Mouse (Mus musculus) urinary bladder, postnatal 4 days (tissue): ENCODE data around the gene Gm20388.
"Not testable (repeated sequence)": the region's sequence is repeated elsewhere in the genome, so short reads cannot be mapped to it uniquely, and the experiment has no call there.

Experiments used
- DNase-seq, 2 experiments: peaks; one replicate each; pipeline ENCODE4 v3.0.0; 2021 to 2022; ENCODE audit warnings: low spot score in 2 of 2

The Gm20388 gene

DNA sequence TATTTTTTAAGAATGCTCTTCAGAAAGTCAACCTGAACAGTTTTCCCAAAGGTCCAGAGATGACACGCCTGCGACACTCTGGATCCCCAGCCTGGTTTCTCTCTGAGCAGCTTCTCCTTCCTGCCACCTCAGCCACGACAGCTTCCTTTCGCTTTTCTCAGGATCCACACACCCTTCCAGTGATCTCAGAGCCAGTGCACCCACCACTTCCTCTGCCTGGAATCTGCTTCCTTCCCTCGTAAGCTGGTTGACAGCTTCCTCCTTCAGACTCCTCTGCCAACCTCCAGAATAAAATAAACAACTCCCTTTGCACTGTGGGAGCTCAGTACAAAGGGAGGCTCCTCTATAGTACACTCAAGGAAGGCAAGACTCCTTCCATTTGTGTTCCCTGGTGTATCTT, 852.6 kb downstream of the Gm20388 start:
- no peak for DNase-seq

DNA sequence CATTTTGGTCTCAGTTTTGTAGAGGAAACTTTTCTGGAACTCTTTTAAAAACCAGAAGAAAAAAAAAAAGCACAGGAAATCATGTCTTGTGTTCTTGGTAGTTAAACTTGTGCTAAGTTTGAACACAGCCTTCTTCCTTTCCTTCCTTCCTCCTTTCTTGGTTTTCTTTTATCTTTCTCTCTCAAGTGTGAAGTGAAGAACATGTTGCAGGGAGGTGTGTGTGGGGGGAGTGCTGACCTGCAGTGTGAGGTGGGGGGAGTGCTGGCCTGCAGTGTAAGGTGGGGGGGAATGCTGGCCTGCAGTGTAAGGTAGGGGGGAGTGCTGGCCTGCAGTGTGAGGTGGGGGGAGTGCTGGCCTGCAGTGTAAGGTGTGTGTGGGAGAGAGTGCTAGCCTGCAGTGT, 854.0 kb downstream of the Gm20388 start:
- no peak for DNase-seq

DNA sequence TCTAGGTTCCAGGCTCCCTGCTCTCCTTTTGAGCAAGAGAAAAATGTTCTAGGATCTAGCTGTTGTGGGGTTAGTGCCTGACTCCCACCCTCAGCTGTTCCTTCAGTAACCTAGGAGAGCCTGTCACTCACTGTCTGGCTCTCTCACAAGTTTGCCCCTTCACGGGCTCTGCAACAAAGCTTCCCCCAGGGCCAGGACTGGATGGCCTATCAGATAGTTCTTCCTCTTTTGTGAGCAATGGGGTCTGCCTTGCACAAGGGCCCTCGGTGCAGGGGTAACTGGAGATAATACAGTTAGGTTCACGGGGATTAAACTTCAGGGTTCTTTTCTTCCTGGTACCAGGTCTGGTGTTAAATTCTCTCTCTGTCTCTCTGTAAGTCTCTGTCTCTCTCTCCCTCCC, 856.0 kb downstream of the Gm20388 start:
- DNase-seq: no peak

DNA sequence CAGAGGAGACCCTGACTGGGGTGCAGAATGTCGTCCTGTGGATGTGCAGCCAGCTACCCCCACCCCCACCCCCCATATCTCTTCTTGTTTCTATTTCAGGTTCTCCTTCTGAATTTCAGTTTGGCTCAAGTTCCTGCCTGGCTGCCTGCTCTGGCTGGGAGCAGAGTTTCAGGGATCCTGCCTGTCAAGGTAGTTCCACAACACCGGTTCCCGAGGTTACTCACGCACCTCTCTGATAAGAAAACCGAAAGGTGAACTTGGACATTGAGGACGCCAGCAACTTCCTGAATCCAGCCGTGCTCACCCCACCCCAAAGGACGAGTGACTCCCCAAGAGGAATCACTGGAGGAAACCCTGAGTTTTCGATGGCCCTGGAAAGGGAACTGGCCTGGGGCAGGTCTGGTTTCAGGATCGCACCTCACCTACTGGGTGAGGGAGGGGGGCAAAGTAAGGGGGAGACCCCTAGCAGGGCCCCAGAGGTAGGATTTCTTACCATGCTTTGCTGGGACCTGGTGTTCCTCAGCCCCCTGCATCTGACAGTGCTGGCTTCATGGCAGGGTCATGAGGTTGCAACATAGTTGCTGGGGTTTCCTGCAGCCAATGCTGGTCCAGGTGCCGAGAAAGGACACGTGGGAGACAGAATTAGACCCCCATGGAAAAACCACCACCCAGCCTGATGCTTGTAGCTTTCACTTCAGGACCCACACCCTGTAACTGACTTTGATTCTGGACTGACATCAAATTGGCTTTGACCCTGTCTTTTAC, 858.0 kb downstream of the Gm20388 start:
- no peak for DNase-seq

DNA sequence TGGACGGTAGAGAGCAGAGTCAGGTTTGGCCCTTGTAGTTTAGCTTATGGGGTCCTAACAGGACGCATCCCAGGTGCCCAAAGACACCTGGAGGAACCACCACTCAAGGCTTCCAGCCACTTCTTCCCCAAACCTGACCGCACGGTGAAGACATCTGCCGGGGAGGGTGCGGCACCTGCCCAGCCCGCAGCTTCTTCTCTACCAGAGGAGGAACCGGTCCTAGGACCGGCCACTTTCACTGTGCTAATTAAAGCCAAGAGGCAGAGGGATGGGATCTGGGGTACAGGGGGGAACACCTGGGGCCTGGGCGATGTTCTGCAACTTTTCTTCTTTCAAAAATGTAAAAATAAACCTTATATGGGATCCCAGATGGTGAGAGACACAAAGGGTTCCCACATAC, 866.5 kb downstream of the Gm20388 start:
- no peak for DNase-seq

DNA sequence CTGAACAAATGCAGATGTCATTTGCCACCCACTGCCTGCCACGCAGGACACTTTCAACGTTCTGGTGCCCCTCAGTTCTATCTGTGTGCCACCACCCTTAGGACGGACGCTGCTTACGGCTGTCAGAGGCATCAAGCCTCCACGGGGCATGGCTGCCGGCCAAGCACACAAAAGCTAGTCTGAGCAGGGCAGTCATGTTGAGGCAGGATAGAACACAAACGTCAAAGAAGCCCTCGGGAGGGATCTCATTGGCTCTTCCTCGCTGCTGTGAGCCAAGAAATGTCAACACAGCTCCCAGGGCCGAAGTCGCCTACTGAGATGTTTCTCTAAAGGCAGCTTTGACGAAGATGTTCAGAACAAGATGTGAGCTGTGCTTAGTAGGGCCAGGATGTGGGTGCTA, 867.1 kb downstream of the Gm20388 start:
- DNase-seq: no peak

DNA sequence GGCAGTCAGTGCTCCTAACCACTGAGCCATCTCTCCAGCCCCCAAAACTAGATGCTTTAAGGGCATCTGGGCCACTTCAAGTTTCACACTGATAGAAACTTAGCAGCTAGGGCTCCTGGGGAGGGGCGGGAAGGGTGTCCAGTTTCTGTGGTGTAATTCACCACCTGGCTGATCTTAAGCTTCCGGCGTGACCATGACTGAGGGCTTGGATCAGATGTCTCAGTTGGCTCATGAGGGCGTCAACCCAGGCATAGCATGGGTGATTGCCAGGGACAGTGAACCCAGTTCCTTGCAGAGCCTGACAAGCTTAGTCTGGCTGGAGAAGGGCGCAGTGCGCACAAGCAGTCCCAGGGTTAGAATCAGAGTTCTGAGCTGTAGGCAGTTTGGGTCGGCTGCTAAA, 868.5 kb downstream of the Gm20388 start:
- DNase-seq: no peak

DNA sequence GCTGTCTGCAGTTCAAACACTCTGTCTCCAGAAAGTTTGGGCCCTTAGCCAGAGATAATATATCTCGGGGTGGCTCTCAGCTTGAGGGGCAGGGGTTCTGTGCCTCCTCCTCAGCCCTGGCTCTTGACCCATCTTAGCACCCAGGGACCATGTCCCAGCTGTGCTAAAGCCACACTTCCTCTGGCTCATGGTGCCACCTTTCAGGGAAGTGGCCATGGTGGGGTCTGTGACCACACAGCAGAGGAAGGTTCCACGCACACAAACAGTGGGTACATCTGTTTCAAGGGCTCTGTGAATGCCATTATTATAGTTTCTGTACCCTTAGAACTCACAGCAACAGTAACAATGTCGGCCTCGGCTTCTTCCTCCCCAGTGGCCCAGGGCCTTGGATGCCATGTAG, 873.1 kb downstream of the Gm20388 start:
- no peak for DNase-seq

DNA sequence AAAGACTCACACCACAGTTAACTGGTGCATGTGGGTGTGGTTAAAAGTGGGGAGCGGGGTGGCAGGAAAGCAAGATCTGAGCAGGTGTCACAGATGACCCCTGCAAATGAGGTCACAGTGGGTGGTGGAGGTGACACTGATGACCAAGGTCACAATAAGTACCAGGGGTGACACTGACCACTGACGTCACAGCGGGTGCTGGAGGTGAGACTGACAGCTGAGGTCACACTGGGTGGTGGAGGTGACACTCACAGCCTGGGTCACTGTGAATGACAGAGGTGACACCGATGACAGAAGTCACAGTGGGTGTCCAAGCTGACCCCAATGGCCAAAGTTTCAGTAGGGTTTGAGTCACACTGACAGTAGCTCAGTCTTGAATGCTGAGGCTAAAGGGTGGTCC, 876.1 kb downstream of the Gm20388 start:
- DNase-seq: no peak

DNA sequence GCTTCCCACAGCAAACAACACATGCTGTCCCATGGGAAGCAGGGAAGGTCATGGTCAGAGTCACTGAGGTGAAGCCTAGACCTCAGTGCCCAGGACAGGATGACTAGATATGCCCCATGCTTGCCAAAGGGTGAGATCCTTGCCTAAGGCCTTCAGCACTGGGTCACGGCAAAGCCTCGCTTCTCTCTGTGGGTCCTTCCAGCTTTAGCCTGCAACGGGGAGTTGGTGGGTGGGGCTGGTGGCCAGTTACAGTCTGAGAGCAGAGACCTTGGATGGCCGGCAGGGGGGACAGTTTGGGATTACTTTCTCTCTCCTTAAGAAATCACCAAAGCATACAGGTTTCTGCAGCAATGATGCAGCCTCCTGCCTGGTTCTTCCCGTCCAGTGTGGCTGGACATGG, 877.0 kb downstream of the Gm20388 start:
- no peak for DNase-seq

DNA sequence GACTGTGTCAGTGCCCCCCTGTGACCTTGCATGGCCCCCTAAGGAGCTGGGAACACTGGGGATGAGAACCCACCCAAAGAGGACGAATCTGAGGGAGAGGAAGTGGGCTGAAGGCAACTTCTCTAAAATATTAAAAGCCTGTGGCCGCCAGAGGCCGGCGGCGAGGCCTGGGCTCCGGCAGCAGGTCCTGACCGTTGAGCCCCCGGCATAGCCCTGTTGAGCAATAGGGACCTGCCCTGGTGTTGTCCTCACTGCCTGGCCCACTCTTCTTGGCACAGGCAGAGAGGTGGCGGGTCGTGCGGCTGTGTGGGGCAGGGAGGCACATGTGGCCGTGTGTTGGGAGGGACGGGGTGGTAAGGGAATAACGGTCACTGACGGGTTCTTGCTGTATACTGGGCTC, 882.1 kb downstream of the Gm20388 start:
- no peak for DNase-seq

DNA sequence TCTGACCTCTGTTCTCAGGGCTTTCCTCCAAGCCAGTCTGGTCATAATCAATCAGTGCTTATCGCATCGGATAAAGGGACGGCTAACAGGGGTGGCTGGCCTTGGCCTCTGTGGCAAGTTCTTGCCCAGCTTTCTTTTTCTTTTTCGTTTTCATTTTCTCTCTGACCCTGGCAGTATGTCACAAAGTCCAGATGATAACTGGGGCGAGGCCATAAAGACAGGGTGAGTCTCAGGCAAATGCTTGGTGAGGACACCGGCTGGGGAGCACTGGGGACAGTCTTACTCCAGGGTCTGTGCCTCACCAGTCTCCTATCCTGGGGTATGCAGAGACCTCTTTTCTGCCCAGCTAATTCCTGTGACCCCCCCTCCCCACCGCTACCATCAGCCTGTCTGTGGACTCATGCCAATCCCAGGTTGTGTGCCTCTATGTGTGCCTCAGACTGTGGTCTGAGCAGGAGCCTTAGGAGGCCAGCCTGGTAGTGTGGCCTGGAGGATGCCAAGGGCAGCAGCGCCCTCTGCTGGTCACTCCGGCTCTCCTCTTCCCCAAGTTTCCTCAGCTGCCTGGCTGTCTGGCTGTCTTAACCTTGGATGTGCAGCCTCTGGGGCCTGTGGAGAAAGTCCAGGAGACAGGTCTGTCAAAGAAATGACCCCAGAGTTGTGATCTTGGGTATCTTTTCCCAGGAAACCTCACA, 885.4 kb downstream of the Gm20388 start:
- peak; percentile 76 to 86 for DNase-seq

DNA sequence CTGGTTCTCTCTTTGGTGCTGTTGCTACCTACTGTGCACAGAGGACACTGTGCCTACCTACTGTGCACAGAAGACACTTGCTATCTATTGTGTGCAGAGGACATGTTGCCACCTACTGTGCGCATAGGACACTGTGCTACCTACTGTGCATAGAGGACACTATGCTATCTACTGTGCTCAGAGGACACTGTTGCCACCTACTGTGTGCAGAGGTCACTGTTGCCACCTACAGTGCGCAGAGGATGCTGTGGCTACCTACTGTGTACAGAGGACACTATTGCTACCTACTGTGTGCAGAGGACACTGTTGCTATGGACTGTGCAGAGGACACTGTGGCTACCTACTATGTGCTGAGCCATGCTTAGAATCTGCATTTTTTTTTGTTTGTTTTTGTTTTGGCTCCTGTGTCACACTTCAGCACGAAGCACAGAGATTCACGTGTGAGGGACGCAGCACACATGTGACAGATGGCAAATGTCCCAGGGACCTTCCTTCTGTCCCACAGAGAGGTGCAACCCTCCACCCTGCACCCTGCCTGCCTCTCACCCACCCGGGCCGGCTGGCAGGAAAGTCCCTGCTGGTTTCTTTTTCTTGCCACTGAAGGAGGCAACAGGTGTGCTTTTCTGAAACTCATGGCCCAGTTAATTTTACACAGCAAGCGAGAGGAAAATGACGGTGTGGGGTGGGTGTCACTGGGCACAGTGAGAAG, 886.5 kb downstream of the Gm20388 start:
- DNase-seq: no peak

DNA sequence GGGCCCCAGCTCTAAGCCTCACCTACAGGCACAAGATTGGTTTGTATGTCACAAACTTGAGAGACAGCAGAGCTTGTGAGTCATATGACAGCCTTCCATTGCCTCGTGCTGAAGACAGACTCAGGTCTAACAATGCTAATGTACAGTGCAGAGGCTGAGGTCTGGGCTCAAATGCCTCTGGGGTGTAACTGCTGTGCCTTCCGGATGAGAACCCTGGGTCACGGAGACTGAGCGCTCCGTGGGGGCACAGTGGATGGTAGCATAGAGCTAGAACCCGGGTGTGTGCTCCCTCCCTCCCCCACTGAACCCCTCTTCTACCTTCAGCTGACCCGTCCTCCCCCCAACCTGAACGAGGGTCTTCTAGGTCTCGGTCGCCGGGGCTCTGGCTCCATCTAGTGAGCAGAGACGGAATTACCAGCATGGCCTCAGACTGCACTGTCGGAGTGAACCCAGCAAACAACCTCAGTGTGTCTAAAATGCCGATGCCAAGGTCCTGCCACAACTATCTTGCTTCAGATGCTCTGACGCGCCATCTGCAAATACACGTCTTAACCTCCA, 889.7 kb downstream of the Gm20388 start:
- DNase-seq: peak in 1 of 2 experiments; percentile 72

DNA sequence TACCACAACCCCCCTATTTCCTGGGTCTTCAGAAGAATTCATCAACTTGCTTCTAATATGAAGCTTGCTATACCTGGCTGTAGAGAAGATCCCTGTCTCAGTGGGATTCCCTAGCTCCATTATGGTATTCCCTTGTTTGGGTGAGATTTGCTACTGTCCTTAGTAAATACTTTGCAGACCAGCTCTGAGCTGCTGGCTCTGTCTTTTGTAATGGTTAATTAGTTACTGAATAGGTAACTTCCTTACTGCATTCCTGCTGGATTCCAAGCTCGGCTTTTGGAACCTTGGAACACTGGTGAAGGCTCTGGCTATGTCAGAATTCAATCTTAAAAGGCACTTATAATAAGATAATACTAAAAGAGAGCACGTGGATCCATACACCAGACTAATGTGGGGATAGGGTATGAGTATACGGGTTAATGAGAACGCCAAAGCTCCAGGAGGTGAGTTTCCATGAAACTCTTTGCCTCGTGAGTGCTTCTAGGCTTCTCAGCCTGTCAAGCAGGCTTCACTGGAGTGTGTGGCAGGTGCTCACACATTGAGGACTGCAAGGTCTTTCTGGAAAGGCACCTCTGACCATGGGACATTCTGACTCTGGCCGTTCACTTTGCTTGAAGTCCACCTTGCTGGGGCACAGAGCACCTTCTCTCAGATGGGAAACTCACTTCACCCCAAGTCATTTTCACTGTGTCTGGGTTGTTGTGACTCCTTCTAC, 893.2 kb downstream of the Gm20388 start:
- DNase-seq: not testable (repeated sequence)

DNA sequence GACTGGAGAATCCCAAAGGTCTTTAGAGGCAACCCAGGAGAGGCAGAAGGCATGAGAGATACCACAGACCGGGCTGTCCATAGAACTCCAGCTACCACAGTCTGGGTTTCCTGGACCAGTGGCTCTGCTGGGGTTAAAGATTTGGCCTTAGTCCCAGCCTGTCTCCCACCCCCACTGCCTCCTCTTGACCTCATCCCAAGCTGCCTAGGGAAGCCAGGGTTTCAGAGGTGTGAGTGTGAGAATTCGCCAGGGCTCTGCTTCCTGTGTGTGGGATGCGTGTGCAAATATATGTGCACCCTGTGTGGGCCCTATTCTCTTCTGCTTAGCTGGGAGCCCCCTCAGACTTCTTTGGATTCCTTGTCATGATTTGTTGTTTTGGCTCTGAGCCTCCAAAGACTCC, 894.1 kb downstream of the Gm20388 start:
- no peak for DNase-seq

DNA sequence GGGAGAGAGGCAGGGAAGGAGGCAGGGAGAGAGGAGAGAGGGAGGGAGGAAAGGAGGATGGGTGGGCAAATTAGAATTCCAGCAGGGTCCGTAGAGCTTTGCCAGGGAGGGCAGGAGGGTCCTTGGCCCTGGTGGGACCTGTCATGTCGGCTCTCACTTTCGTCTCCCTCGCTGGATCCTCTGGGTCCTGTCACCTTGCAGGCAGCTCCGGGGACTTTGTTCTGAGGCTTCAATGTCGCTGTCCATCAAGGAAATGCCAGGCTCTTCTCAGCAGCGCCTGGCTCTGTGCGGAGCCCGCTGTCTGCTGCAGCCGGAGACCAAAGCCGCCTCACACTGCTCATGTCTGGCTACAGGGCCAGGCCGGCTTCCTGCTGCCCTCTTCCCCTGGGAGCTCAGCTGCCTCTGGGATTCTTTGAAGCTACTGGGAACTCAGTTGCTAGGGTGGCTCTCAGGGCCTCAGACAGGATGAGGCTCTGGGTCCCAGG, 896.2 kb downstream of the Gm20388 start:
- no peak for DNase-seq

DNA sequence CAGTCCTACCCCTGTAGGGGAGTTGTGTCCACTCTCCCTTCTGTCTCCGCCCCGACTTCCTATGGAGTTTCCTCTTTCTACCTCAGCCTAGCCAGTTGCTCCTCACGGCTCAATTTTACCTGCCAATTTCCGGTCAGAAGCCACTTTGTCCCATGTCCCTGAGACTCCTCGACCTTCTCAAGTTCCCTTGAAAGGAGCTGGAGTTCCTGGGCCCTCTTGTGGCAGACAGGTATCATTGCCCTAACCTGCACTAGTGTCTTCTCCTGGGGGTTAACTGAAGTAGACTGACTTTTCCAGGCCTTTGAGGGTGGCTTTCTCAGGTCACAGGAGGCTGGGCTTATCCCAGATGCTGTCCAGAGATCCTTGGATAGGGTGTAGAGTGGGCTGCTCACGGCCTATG, 897.1 kb downstream of the Gm20388 start:
- no peak for DNase-seq

DNA sequence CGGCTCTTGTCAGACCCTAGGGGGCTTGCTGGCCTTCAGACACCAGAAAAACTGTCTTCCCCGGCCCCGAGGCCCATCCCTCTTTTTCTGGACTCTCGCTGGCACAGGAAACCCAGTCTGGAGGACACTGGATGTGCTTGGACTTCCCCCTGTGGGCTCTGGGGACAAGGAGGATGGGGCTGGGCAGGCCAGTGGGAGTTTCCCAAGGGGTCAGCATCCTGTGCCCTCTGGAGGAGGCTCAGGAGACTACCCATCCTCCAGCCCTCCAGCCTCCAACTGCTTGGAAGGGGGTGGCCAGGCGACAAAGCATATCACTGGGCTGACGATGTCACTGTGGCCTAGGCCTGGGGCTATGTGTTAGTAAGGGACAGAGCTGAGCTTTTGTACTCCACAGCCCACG, 898.4 kb downstream of the Gm20388 start:
- DNase-seq: no peak

DNA sequence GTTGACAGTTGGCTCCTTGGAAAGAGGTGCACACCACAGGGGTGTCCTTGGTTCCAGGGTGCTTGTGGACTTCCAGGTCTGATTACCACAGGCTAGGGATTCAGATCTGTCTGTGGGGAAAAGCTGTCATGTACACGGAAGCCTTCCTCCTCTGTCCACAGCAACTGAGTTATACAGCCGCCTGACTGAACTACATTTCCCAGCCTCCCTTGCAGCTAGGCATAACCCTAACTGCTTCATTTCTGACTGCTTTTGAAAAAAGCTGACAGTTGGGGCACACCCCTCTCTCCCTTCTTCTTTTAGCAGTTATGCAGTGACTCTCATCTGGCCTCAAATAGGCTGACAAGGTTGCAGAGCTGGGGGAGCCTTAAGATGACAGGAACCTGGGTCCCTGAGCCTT, 901.3 kb downstream of the Gm20388 start:
- no peak for DNase-seq

DNA sequence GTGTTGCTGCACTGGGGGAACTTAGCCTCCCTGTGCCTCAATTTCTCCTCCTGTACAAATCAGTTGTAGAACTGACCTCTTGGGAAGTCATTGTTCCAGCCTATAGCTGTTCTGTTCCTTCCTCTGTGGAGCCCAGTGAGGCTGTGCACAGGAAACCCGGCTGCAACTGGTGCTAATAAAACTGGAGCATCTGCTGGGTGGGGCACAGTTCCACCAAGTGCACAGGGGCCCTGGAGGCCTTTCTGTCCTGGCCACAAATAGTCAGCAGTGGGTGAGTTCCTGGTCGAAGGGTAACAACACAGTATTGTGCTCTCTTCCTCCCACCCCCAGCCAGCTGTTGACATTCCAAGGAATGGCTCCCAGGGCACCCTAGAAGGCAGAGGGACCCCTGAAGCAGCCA, 902.4 kb downstream of the Gm20388 start:
- no peak for DNase-seq

DNA sequence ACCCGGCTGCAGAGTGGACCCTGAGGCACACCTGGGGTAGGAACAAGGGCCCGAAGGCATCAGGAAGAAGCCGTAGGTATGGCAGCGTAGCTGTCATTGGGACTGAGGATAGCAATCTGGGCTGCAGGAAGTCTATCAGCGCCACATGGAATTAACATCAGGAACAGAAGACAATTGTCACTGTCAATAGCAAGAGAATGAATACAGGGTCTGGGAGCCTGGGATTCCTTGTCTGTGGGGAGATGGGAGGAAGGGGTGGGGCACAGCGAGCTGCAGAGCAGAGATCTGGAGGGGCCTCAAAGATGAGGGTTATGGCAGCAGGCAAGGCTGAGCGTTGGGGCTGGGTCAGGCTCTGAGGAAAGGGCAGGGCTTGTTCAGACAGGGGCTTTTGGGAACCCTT, 903.2 kb downstream of the Gm20388 start:
- no peak for DNase-seq
